Mouse (Mus musculus) embryonic facial prominence, embryonic 14.5 days (tissue): ENCODE measurements at regions not wholly inside any gene's neighbourhood (a gene's known extent, or its start where the extent isn't known, plus 50 kb on each side); places are given as distances from the start of the nearest gene placed in this dataset.

ENCODE experiments used
- ATAC-seq: fragments of 200-750 bp; cut with Nextera tagmentation; 2 replicates; pipeline ENCODE4 v1.8.0; 2017; ENCODE audit warnings: low read depth, moderate number of reproducible peaks, moderate TSS enrichment
- DNase-seq: peaks from one replicate; pipeline ENCODE4 v3.0.0-alpha.2; 2015; ENCODE audit warnings: low spot score
- H3K27ac ChIP-seq: fragments of 300-500 bp; sonication (generic); replicated peaks from 2 replicates; pipeline ENCODE4 v1.5.1; 2014; ENCODE audit warnings: low read depth, mild to moderate bottlenecking, low read length, moderate library complexity
- H3K27me3 ChIP-seq: fragments of 300-500 bp; sonication (generic); replicated peaks from 2 replicates; pipeline ENCODE4 v1.6.1; 2014; ENCODE audit warnings: low read length; ENCODE audit not compliant: control insufficient read depth, insufficient read depth
- H3K36me3 ChIP-seq: fragments of 300-500 bp; sonication (generic); 2 replicates; pipeline ENCODE4 v1.6.1; 2014; ENCODE audit warnings: low read length, mixed read lengths; ENCODE audit not compliant: control insufficient read depth, insufficient read depth
- H3K4me1 ChIP-seq: fragments of 300-500 bp; sonication (generic); 2 replicates; pipeline ENCODE4 v1.6.1; 2014; ENCODE audit warnings: antibody characterized with exemption, low read length; ENCODE audit not compliant: control insufficient read depth, insufficient read depth
- H3K4me2 ChIP-seq: fragments of 300-500 bp; sonication (generic); 2 replicates; pipeline ENCODE4 v1.6.1; 2014; ENCODE audit warnings: low read depth, mild to moderate bottlenecking, low read length, moderate library complexity, mixed read lengths
- H3K4me3 ChIP-seq: fragments of 300-500 bp; sonication (generic); 2 replicates; pipeline ENCODE4 v1.5.1; 2014; ENCODE audit warnings: low read depth, mild to moderate bottlenecking, low read length
- H3K9ac ChIP-seq: fragments of 300-500 bp; sonication (generic); 2 replicates; pipeline ENCODE4 v1.6.1; 2014; ENCODE audit warnings: low read depth, mild to moderate bottlenecking, low read length, moderate library complexity, mixed read lengths
- H3K9me3 ChIP-seq: fragments of 300-500 bp; sonication (generic); 2 replicates; pipeline ENCODE4 v1.6.1; 2016; ENCODE audit warnings: low read length; ENCODE audit not compliant: control insufficient read depth
- WGBS: fragments of 180-500 bp; shearing (Covaris S2); extraction: QIAGEN DNeasy Blood & Tissue Kit; methylation state at CpG from one replicate; pipeline ENCODE4 v1.1.7; 2014; 5-methylcytosine and 5-hydroxymethylcytosine counted together

GRCm38 (mm10) chr12:29323534-29323933 lies 204.7 kb upstream of the Myt1l start:
- Histone ChIP-seq H3K27ac (no peak overlapping the region), H3K36me3 (no peaks in the 10 kb centered on the region), H3K9ac (no peak overlapping the region), H3K9me3 (no peaks in the 10 kb centered on the region), H3K27me3 (no peaks in the 10 kb centered on the region), H3K4me3 (no peak overlapping the region), H3K4me1 (no peaks in the 10 kb centered on the region), H3K4me2 (no peak overlapping the region)
- 73% methylated on average over 3 of the region's 3 CpGs for WGBS
- no peak for DNase-seq
- ATAC-seq = no peak

- no peaks in the 10 kb centered on the region for H3K4me1 ChIP-seq
- no peak overlapping the region for H3K27ac ChIP-seq
- no peak overlapping the region for H3K4me2 ChIP-seq
- 58% methylated on average over 3 of the region's 3 CpGs for WGBS
- no peak overlapping the region for H3K9ac ChIP-seq
- DNase-seq (peak; percentile 26), ATAC-seq (no peak)
- no peaks in the 10 kb centered on the region for H3K27me3 ChIP-seq
- H3K36me3 ChIP-seq = no peaks in the 10 kb centered on the region
- H3K4me3 ChIP-seq = no peak overlapping the region
- H3K9me3 ChIP-seq = no peaks in the 10 kb centered on the region
Observed at GRCm38 (mm10) chr12:29335839-29336469, 192.2 kb upstream of the Myt1l start.

- H3K4me2 ChIP-seq = no peak overlapping the region
- H3K4me1 ChIP-seq = no peaks in the 10 kb centered on the region
- H3K36me3 ChIP-seq = no peaks in the 10 kb centered on the region
- no peak for ATAC-seq
- no peak overlapping the region for H3K4me3 ChIP-seq
- no peaks in the 10 kb centered on the region for H3K9me3 ChIP-seq
- H3K27ac ChIP-seq = no peak overlapping the region
- 87% methylated on average over 2 of the region's 2 CpGs for WGBS
- no peak for DNase-seq
- H3K27me3 ChIP-seq = no peaks in the 10 kb centered on the region
- H3K9ac ChIP-seq = no peak overlapping the region
Observed at GRCm38 (mm10) chr12:29337336-29337735, 190.8 kb upstream of the Myt1l start.

- H3K27me3 ChIP-seq = no peaks in the 10 kb centered on the region
- DNase-seq = peak; percentile 31
- no peak overlapping the region for H3K27ac ChIP-seq
- H3K4me3 ChIP-seq = no peak overlapping the region
- no peak overlapping the region for H3K9ac ChIP-seq
- H3K4me2 ChIP-seq = no peak overlapping the region
- no peaks in the 10 kb centered on the region for H3K9me3 ChIP-seq
- H3K36me3 ChIP-seq = no peaks in the 10 kb centered on the region
- WGBS = 42% methylated on average over 7 of the region's 7 CpGs
- ATAC-seq = peak; percentile 73; the same call in 1 of the 2 replicates
- no peaks in the 10 kb centered on the region for H3K4me1 ChIP-seq
Observed at GRCm38 (mm10) chr12:29341388-29341995, 186.7 kb upstream of the Myt1l start.

DNA sequence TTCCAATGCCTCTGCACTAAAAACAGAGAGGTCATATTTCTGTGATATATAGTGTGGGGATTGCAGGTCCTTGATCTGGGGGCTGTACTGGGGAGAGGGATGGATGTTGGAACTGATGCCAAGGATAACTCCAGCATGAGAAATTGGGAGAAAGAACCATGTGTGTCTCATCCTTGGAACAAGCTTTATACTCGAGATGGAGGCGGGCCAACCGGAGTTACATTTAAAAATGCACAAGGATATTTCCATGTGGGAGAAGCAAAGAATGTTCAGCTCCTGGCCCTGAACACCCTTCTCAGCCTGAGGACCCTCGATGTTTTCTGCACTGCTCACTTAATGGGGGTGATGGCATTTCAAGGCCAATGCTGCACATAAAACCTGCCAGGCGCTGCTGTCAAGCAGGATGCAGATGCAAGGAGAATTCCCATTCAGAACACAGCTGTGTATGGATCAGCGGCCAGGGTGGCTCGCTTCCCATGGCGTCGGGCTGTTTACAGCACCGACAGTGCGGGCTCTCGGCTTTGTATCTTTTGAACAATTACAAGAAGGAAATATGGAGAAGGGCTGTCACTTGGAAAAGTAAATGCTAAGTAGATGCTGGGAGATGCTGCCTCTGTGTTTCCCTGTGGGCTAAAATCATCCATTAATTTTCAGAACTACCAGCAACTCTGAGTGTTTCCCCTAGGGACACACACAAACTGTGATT lies 184.9 kb upstream of the Myt1l start:
- no peak overlapping the region for H3K4me2 ChIP-seq
- no peaks in the 10 kb centered on the region for H3K27me3 ChIP-seq
- no peaks in the 10 kb centered on the region for H3K9me3 ChIP-seq
- no peaks in the 10 kb centered on the region for H3K4me1 ChIP-seq
- no peak overlapping the region for H3K4me3 ChIP-seq
- no peak overlapping the region for H3K9ac ChIP-seq
- no peak overlapping the region for H3K27ac ChIP-seq
- no peak for DNase-seq
- no peaks in the 10 kb centered on the region for H3K36me3 ChIP-seq
- 70% methylated on average over 12 of the region's 12 CpGs for whole genome bisulfite sequencing
- 0 out of 2 replicates have a peak, but pooled peaks have one; percentile 19 for ATAC-seq

DNA sequence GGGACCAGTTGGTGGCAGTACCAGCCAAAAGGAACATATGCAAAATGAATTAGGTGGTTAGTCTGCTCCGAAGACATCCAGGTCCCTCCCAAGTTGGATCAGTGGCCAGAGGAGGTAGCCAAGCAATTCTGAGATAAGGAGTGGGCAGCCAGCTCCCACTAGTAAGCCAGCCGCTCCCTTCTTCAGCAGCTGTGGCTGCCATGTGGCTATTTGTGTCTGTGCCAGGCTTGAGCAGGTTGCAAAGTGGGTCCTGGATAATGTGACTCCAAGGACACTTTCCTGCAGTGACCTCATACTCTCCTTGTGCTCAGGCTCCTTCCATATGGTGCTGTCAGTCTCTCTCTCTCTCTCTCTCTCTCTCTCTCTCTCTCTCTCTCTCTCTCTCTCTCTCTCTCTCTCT lies 179.5 kb upstream of the Myt1l start:
- Histone ChIP-seq H3K27ac (no peak overlapping the region), H3K36me3 (no peaks in the 10 kb centered on the region), H3K9ac (no peak overlapping the region), H3K27me3 (no peaks in the 10 kb centered on the region), H3K9me3 (no peaks in the 10 kb centered on the region), H3K4me2 (no peak overlapping the region), H3K4me1 (no peaks in the 10 kb centered on the region), H3K4me3 (no peak overlapping the region)
- peak; percentile 65; the same call in 1 of the 2 replicates for ATAC-seq
- peak; percentile 20 for DNase-seq
- WGBS = 79% methylated on average over 2 of the region's 2 CpGs

DNA sequence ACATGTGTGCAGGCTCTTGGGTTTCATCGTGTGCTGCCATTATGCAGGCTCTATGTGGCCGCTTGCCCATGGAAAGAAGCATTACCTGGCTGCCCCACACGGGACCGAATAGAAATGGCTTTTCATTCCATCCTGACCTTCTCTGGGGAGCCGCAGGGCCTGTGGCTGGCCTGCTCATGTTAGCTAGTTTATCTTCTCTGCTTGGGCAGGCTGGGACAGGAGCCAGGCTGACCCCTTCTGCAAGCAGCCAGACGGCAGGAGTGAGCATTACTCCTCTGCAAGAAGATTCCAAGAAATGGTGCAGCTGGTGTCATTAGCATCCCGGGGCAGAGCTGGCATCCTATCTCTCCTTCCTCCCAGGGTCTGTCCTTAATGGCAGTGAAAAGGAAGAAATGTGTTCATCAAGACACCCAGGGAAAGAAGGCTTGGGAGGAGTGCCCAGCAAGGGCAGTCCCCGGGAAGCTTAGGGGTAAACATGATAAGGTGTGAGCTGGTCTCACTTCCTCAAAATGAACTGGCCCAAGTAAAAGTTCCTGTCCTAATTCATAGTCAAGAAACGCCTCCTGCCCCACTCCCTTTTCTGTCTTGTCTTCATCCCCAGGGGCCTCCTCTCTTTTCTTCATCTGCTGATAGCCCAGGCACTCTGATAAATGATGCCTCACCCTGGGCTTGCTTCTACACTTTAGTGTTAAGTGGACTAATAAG lies 178.9 kb upstream of the Myt1l start:
- H3K4me1 ChIP-seq = no peaks in the 10 kb centered on the region
- no peaks in the 10 kb centered on the region for H3K36me3 ChIP-seq
- DNase-seq (no peak), ATAC-seq (no peak)
- H3K9me3 ChIP-seq = no peaks in the 10 kb centered on the region
- no peak overlapping the region for H3K9ac ChIP-seq
- no peaks in the 10 kb centered on the region for H3K27me3 ChIP-seq
- H3K4me3 ChIP-seq = no peak overlapping the region
- 59% methylated on average over 9 of the region's 9 CpGs for WGBS
- H3K4me2 ChIP-seq = no peak overlapping the region
- no peak overlapping the region for H3K27ac ChIP-seq

- DNase-seq (peak; percentile 19), ATAC-seq (peak; percentile 45; the same call in 1 of the 2 replicates)
- H3K4me3 ChIP-seq = no peak overlapping the region
- no peak overlapping the region for H3K4me2 ChIP-seq
- no peaks in the 10 kb centered on the region for H3K36me3 ChIP-seq
- no peaks in the 10 kb centered on the region for H3K4me1 ChIP-seq
- 27% methylated on average over 9 of the region's 11 CpGs for WGBS
- no peak overlapping the region for H3K27ac ChIP-seq
- no peaks in the 10 kb centered on the region for H3K27me3 ChIP-seq
- no peak overlapping the region for H3K9ac ChIP-seq
- H3K9me3 ChIP-seq = no peaks in the 10 kb centered on the region
Observed at GRCm38 (mm10) chr12:29353777-29354496, 174.2 kb upstream of the Myt1l start.
